Mouse (Mus musculus): ENCODE data around the gene Hpcal4.

Gene Hpcal4

GRCm38 (mm10) chr4:123202094-123202420 is 19.0 kb downstream of the Hpcal4 start:
- no peak for DNase-seq

GRCm38 (mm10) chr4:123207337-123207736 is 24.3 kb downstream of the Hpcal4 start:
- DNase-seq, result no peak

GRCm38 (mm10) chr4:123210996-123211395 is 28.0 kb downstream of the Hpcal4 start:
- no peak for DNase-seq

- no peak for DNase-seq
Measured at GRCm38 (mm10) chr4:123211453-123211852, 28.4 kb downstream of the Hpcal4 start.

- no peak for DNase-seq
Measured at GRCm38 (mm10) chr4:123212330-123212729, 29.3 kb downstream of the Hpcal4 start.

- DNase-seq, result no peak
Measured at GRCm38 (mm10) chr4:123213975-123214374, 30.9 kb downstream of the Hpcal4 start.

- DNase-seq, result no peak
Measured at GRCm38 (mm10) chr4:123215367-123215766, 32.3 kb downstream of the Hpcal4 start.

- peak; percentile 74 for DNase-seq
Measured at GRCm38 (mm10) chr4:123216782-123217181, 33.8 kb downstream of the Hpcal4 start.

GRCm38 (mm10) chr4:123219720-123220357 is 36.8 kb downstream of the Hpcal4 start:
- DNase-seq, result peak; percentile 79

- no peak for DNase-seq
Measured at GRCm38 (mm10) chr4:123220637-123221036, 37.6 kb downstream of the Hpcal4 start.

GRCm38 (mm10) chr4:123223309-123223708 is 40.3 kb downstream of the Hpcal4 start:
- DNase-seq, result peak; percentile 53 to 54

- no peak for DNase-seq
Measured at GRCm38 (mm10) chr4:123225718-123226403, 42.8 kb downstream of the Hpcal4 start.

GRCm38 (mm10) chr4:123227707-123228106 is 44.7 kb downstream of the Hpcal4 start:
- DNase-seq, result no peak

GRCm38 (mm10) chr4:123228270-123228669 is 45.2 kb downstream of the Hpcal4 start:
- DNase-seq, result no peak

- DNase-seq, result no peak
Measured at GRCm38 (mm10) chr4:123229166-123229565, 46.1 kb downstream of the Hpcal4 start.

GRCm38 (mm10) chr4:123232841-123233240 is 49.8 kb downstream of the Hpcal4 start:
- no peak for DNase-seq

- DNase-seq, result peak; percentile 70 to 71
Measured at GRCm38 (mm10) chr4:123233492-123234084, 50.6 kb downstream of the Hpcal4 start, which contains the start of gene Heyl. Heyl (plus strand) TSS chr4:123233556.

GRCm38 (mm10) chr4:123235835-123236430 is 52.9 kb downstream of the Hpcal4 start:
- DNase-seq, result no peak

- DNase-seq, result peak; percentile 44 to 49
Measured at GRCm38 (mm10) chr4:123236431-123237031, 53.5 kb downstream of the Hpcal4 start.

GRCm38 (mm10) chr4:123237386-123238266 is 54.6 kb downstream of the Hpcal4 start:
- peak in 1 of 2 experiments; percentile 13 for DNase-seq

- DNase-seq, result peak; percentile 24 to 27
Measured at GRCm38 (mm10) chr4:123239361-123240203, 56.6 kb downstream of the Hpcal4 start.
